Mouse (Mus musculus) kidney, adult 18-20 months (tissue): ENCODE measurements around the gene Gm13283.
A peak's percentile ranks its signal among the peaks of the same experiment; 100 is the strongest.
"Not testable (repeated sequence)": the region's sequence is repeated elsewhere in the genome, so short reads cannot be mapped to it uniquely, and the experiment has no call there.

ENCODE experiments used
- DNase-seq: peaks from one replicate; pipeline ENCODE4 v3.0.0; 2021

Gm13283 gene

GRCm38 (mm10) chr4:88763384-88764018 lies 3.6 kb downstream of the Gm13283 start:
- DNase-seq = peak; percentile 68

GRCm38 (mm10) chr4:88773534-88773933 lies 13.6 kb downstream of the Gm13283 start, which contains the start of gene Gm13290:
Gm13290 (plus strand) TSS chr4:88773834.
- not testable (repeated sequence) for DNase-seq

- DNase-seq = not testable (repeated sequence)
Measured at GRCm38 (mm10) chr4:88776622-88777021, 16.7 kb downstream of the Gm13283 start, which contains the start of gene Gm13289. Gm13289 (plus strand) TSS chr4:88776922.

GRCm38 (mm10) chr4:88779550-88779949 lies 19.6 kb downstream of the Gm13283 start, which contains the start of gene Gm13272:
Gm13272 (plus strand) TSS chr4:88779850.
- not testable (repeated sequence) for DNase-seq

- not testable (repeated sequence) for DNase-seq
Measured at GRCm38 (mm10) chr4:88780320-88780719, 20.4 kb downstream of the Gm13283 start.

- not testable (repeated sequence) for DNase-seq
Measured at GRCm38 (mm10) chr4:88781831-88782230, 21.9 kb downstream of the Gm13283 start, which contains the start of gene Ifnz. Ifnz (plus strand) TSS chr4:88782131.

- DNase-seq = not testable (repeated sequence)
Measured at GRCm38 (mm10) chr4:88782335-88782734, 22.4 kb downstream of the Gm13283 start.

GRCm38 (mm10) chr4:88785409-88785808 lies 25.5 kb downstream of the Gm13283 start, which contains the start of gene Gm13276:
Gm13276 (plus strand) TSS chr4:88785709.
- not testable (repeated sequence) for DNase-seq

GRCm38 (mm10) chr4:88788402-88788801 lies 28.5 kb downstream of the Gm13283 start, which contains the start of gene Gm13277:
Gm13277 (plus strand) TSS chr4:88788632.
- DNase-seq = peak; percentile 74

- DNase-seq = not testable (repeated sequence)
Measured at GRCm38 (mm10) chr4:88791250-88791649, 31.3 kb downstream of the Gm13283 start, which contains the start of gene Gm13278. Gm13278 (plus strand) TSS chr4:88791550.

- DNase-seq = peak; percentile 74
Measured at GRCm38 (mm10) chr4:88793936-88794675, 34.2 kb downstream of the Gm13283 start, which contains the start of gene Gm13275. Gm13275 (plus strand) TSS chr4:88794487.

GRCm38 (mm10) chr4:88797097-88797496 lies 37.2 kb downstream of the Gm13283 start, which contains the start of gene Gm13279:
Gm13279 (plus strand) TSS chr4:88797397.
- DNase-seq = not testable (repeated sequence)

GRCm38 (mm10) chr4:88799365-88799764 lies 39.4 kb downstream of the Gm13283 start, which contains the start of gene Gm13285:
Gm13285 (plus strand) TSS chr4:88799665.
- DNase-seq = not testable (repeated sequence)

- DNase-seq = not testable (repeated sequence)
Measured at GRCm38 (mm10) chr4:88802954-88803353, 43.0 kb downstream of the Gm13283 start, which contains the start of gene Gm13287. Gm13287 (plus strand) TSS chr4:88803254.

GRCm38 (mm10) chr4:88805231-88805630 lies 45.3 kb downstream of the Gm13283 start, which contains the start of gene Gm13288:
Gm13288 (plus strand) TSS chr4:88805531.
- not testable (repeated sequence) for DNase-seq

- peak; percentile 24 for DNase-seq
Measured at GRCm38 (mm10) chr4:88805761-88806160, 45.8 kb downstream of the Gm13283 start.
